Mouse (Mus musculus) midbrain, embryonic 14.5 days (tissue): ENCODE data around the gene Rab3c. TPM values are rescaled to one million over a fixed set of nuclear protein-coding genes. Genes with fewer than 3 reads are reported as not detected.
A peak's percentile ranks its signal among the peaks of the same experiment; 100 is the strongest.

Experiments used
- ATAC-seq: fragments of 200-750 bp; cut with Nextera tagmentation; 2 replicates; pipeline ENCODE4 v1.8.0; 2017; ENCODE audit warnings: moderate number of reproducible peaks, moderate library complexity; ENCODE audit not compliant: low FRiP score, low TSS enrichment
- DNase-seq: peaks from one replicate; pipeline ENCODE4 v3.0.0-alpha.2; 2015
- H3K27ac ChIP-seq: fragments of 300-500 bp; sonication (generic); replicated peaks from 2 replicates; pipeline ENCODE4 v1.5.1; 2014; ENCODE audit warnings: mild to moderate bottlenecking, low read depth, low read length, moderate library complexity
- H3K27me3 ChIP-seq: fragments of 300-500 bp; sonication (generic); 2 replicates; pipeline ENCODE4 v1.6.1; 2014; ENCODE audit warnings: low read length, control low read depth, mixed read lengths; ENCODE audit not compliant: control insufficient read depth, insufficient read depth
- H3K36me3 ChIP-seq: fragments of 300-500 bp; sonication (generic); 2 replicates; pipeline ENCODE4 v1.6.1; 2014; ENCODE audit warnings: low read length, control low read depth; ENCODE audit not compliant: control insufficient read depth, insufficient read depth
- H3K4me1 ChIP-seq: fragments of 300-500 bp; sonication (generic); 2 replicates; pipeline ENCODE4 v1.6.1; 2014; ENCODE audit warnings: mild to moderate bottlenecking, antibody characterized with exemption, low read length, control low read depth; ENCODE audit not compliant: control insufficient read depth, insufficient read depth
- H3K4me2 ChIP-seq: fragments of 300-500 bp; sonication (generic); 2 replicates; pipeline ENCODE4 v1.6.1; 2014; ENCODE audit warnings: mild to moderate bottlenecking, low read length, moderate library complexity
- H3K4me3 ChIP-seq: fragments of 300-500 bp; sonication (generic); replicated peaks from 2 replicates; pipeline ENCODE4 v1.5.1; 2014; ENCODE audit warnings: low read depth, low read length
- H3K9ac ChIP-seq: fragments of 300-500 bp; sonication (generic); replicated peaks from 2 replicates; pipeline ENCODE4 v1.6.1; 2014; ENCODE audit warnings: mild to moderate bottlenecking, low read length, moderate library complexity
- H3K9me3 ChIP-seq: fragments of 300-500 bp; sonication (generic); 2 replicates; pipeline ENCODE4 v1.6.1; 2016; ENCODE audit warnings: low read length, control low read depth, mixed read lengths; ENCODE audit not compliant: control insufficient read depth
- WGBS: fragments of 180-500 bp; shearing (Covaris S2); extraction: QIAGEN DNeasy Blood & Tissue Kit; methylation state at CpG from one replicate; pipeline ENCODE4 v1.1.7; 2014; 5-methylcytosine and 5-hydroxymethylcytosine counted together
- polyA plus RNA-seq: library from polyadenylated mRNA; unstranded; fragments of >200 nt; fragmentation: Nextera tagmentation; extraction: Ambion mirVana; gene quantifications from 2 replicates; pipeline ENCODE4 v1.2.1, GENCODE M21; 2014

The Rab3c gene
- polyA plus RNA-seq, 1 experiment from 2014 or later: 207 TPM

- Histone ChIP-seq H3K4me2 (no peak overlapping the region), H3K9me3 (no peaks in the 10 kb centered on the region), H3K4me1 (no peaks in the 10 kb centered on the region), H3K9ac (no peak overlapping the region), H3K27me3 (no peaks in the 10 kb centered on the region), H3K36me3 (no peaks in the 10 kb centered on the region), H3K4me3 (no peak overlapping the region), H3K27ac (no peak overlapping the region)
- WGBS: 77% methylated on average over 5 of the region's 5 CpGs
- DNase-seq: no peak
- ATAC-seq: no peak
These were observed 142.2 kb downstream of the Rab3c start for GRCm38 (mm10) chr13:110138644-110139043.

DNA sequence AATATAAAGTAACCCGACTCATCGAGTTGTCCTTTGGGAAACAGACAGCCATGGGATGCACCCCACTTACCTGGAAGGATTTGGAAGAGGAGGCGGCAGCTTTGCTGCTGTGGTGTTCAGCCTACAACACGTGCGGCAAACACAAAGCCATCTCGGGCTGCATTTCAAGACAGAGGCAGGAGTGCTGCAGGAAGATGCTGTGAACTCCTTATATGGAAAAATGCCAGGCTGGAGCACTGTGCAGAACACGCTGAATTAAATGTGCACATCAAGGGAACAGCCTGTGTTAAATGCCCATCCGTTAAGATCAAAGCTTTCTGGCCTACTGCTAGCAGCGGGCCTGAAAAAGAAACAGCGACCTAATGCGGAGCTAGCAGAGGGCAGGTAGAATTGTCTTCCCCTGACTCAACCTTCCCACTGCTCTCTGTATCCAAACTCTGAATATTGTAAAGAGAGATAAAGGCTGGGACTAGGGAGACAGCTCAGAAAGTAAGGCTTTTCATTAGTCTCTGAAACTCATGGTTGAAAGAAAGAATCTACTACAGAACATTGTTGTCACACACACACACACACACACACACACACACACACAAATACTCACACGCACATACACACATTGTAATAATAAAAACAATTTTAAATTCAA lies 153.1 kb downstream of the Rab3c start:
- H3K4me3 ChIP-seq: no peak overlapping the region

GRCm38 (mm10) chr13:110122825-110123224 lies 158.0 kb downstream of the Rab3c start:
- no peak overlapping the region for H3K4me2 ChIP-seq
- DNase-seq (no peak), ATAC-seq (no peak)
- H3K27ac ChIP-seq: no peak overlapping the region
- peaks cover 12% of the 10 kb centered on the region for H3K4me1 ChIP-seq
- no peak overlapping the region for H3K4me3 ChIP-seq
- no peak overlapping the region for H3K9ac ChIP-seq
- H3K36me3 ChIP-seq: no peaks in the 10 kb centered on the region
- no peaks in the 10 kb centered on the region for H3K9me3 ChIP-seq
- no peaks in the 10 kb centered on the region for H3K27me3 ChIP-seq
- 85% methylated on average over 4 of the region's 4 CpGs for WGBS

More for the DNA sequence above, 153.1 kb downstream of the Rab3c start:
- Histone ChIP-seq H3K9me3 (no peaks in the 10 kb centered on the region), H3K4me2 (peak overlapping the region; percentile 17; the same call in 1 of the 2 replicates), H3K9ac (no peak overlapping the region; the same call in 1 of the 2 replicates), H3K36me3 (no peaks in the 10 kb centered on the region), H3K27ac (peak overlapping the region; percentile 77), H3K4me1 (peaks cover 12% of the 10 kb centered on the region), H3K27me3 (no peaks in the 10 kb centered on the region)
- ATAC-seq (peak; percentile 43; the same call in 1 of the 2 replicates), DNase-seq (peak; percentile 75)
- 48% methylated on average over 12 of the region's 12 CpGs for WGBS

GRCm38 (mm10) chr13:110116892-110117291 lies 163.9 kb downstream of the Rab3c start:
- Histone ChIP-seq H3K9ac (no peak overlapping the region), H3K4me2 (no peak overlapping the region), H3K4me3 (no peak overlapping the region), H3K4me1 (peaks cover 24% of the 10 kb centered on the region), H3K9me3 (no peaks in the 10 kb centered on the region), H3K27me3 (no peaks in the 10 kb centered on the region), H3K36me3 (no peaks in the 10 kb centered on the region), H3K27ac (no peak overlapping the region)
- 84% methylated on average over 5 of the region's 5 CpGs for WGBS
- no peak for DNase-seq
- no peak for ATAC-seq

- no peaks in the 10 kb centered on the region for H3K27me3 ChIP-seq
- no peak overlapping the region for H3K9ac ChIP-seq
- H3K4me1 ChIP-seq: peaks cover 24% of the 10 kb centered on the region
- no peak for ATAC-seq
- H3K9me3 ChIP-seq: no peaks in the 10 kb centered on the region
- H3K36me3 ChIP-seq: no peaks in the 10 kb centered on the region
- 70% methylated on average over 3 of the region's 3 CpGs for WGBS
- H3K4me2 ChIP-seq: no peak overlapping the region
- no peak overlapping the region for H3K27ac ChIP-seq
- H3K4me3 ChIP-seq: no peak overlapping the region
- DNase-seq: no peak
These were observed 164.5 kb downstream of the Rab3c start for GRCm38 (mm10) chr13:110116316-110116715.

GRCm38 (mm10) chr13:110114870-110115645 lies 165.7 kb downstream of the Rab3c start:
- H3K36me3 ChIP-seq: no peaks in the 10 kb centered on the region
- ATAC-seq (peak; percentile 85), DNase-seq (peak; percentile 64)
- H3K4me2 ChIP-seq: 0 out of 2 replicates have a peak overlapping the region, but pooled peaks have one; percentile 4
- no peaks in the 10 kb centered on the region for H3K27me3 ChIP-seq
- peak overlapping the region; percentile 75 for H3K27ac ChIP-seq
- H3K4me3 ChIP-seq: no peak overlapping the region
- 8% methylated on average over 7 of the region's 7 CpGs for WGBS
- H3K4me1 ChIP-seq: peaks cover 24% of the 10 kb centered on the region
- H3K9ac ChIP-seq: no peak overlapping the region; the same call in 1 of the 2 replicates
- no peaks in the 10 kb centered on the region for H3K9me3 ChIP-seq

GRCm38 (mm10) chr13:110113711-110114110 lies 167.1 kb downstream of the Rab3c start:
- ATAC-seq: no peak

GRCm38 (mm10) chr13:110097424-110098050 lies 183.3 kb downstream of the Rab3c start:
- no peaks in the 10 kb centered on the region for H3K27me3 ChIP-seq
- no peaks in the 10 kb centered on the region for H3K36me3 ChIP-seq
- no peak overlapping the region for H3K4me2 ChIP-seq
- DNase-seq (peak; percentile 56), ATAC-seq (no peak)
- H3K9me3 ChIP-seq: no peaks in the 10 kb centered on the region
- H3K27ac ChIP-seq: peak overlapping the region; percentile 26; the same call in 1 of the 2 replicates
- H3K4me1 ChIP-seq: peaks cover 26% of the 10 kb centered on the region
- 81% methylated on average over 6 of the region's 6 CpGs for WGBS
- H3K4me3 ChIP-seq: no peak overlapping the region
- no peak overlapping the region for H3K9ac ChIP-seq

More at GRCm38 (mm10) chr13:110113711-110114110, 167.1 kb downstream of the Rab3c start:
- Histone ChIP-seq H3K27ac (0 out of 2 replicates have a peak overlapping the region, but pooled peaks have one; percentile 13), H3K4me1 (peaks cover 24% of the 10 kb centered on the region), H3K4me2 (no peak overlapping the region), H3K36me3 (no peaks in the 10 kb centered on the region), H3K9me3 (no peaks in the 10 kb centered on the region), H3K4me3 (no peak overlapping the region), H3K27me3 (no peaks in the 10 kb centered on the region), H3K9ac (no peak overlapping the region)
- no peak for DNase-seq
- 94% methylated on average over 6 of the region's 6 CpGs for WGBS
